Mouse (Mus musculus): ENCODE data around the gene 1700056E22Rik. TPM values are rescaled to one million over a fixed set of nuclear protein-coding genes. Genes with fewer than 3 reads are reported as not detected.

Gene 1700056E22Rik
- polyA plus RNA-seq (2017; shearing (Covaris generic)), result 0.77 TPM

GRCm38 (mm10) chr1:184034011-184034557, at the start of gene 1700056E22Rik:
1700056E22Rik (minus strand) TSS chr1:184034301.

GRCm38 (mm10) chr1:184013106-184013505, 21.0 kb downstream of the 1700056E22Rik start, which contains the start of gene Dusp10:
Dusp10 (plus strand) TSS chr1:184013302.

Other genes with a start within 250 kb of the 1700056E22Rik start
- 28.2 TPM for gene Dusp10, start 21.0 kb downstream of the 1700056E22Rik start, polyA plus RNA-seq (2017; shearing (Covaris generic))